Mouse (Mus musculus) ES-Bruce4 (cell line): ENCODE measurements at regions not wholly inside any gene's neighbourhood (a gene's known extent, or its start where the extent isn't known, plus 50 kb on each side); places are given as distances from the start of the nearest gene placed in this dataset.

Experiments used
- CTCF ChIP-seq: IDR thresholded peaks from one replicate; pipeline ENCODE4 v1.8.1; 2011; ENCODE audit warnings: low read depth, low read length
- POLR2A ChIP-seq: IDR thresholded peaks from one replicate; pipeline ENCODE4 v1.8.1; 2011; ENCODE audit warnings: low read length; ENCODE audit not compliant: insufficient read depth

DNA sequence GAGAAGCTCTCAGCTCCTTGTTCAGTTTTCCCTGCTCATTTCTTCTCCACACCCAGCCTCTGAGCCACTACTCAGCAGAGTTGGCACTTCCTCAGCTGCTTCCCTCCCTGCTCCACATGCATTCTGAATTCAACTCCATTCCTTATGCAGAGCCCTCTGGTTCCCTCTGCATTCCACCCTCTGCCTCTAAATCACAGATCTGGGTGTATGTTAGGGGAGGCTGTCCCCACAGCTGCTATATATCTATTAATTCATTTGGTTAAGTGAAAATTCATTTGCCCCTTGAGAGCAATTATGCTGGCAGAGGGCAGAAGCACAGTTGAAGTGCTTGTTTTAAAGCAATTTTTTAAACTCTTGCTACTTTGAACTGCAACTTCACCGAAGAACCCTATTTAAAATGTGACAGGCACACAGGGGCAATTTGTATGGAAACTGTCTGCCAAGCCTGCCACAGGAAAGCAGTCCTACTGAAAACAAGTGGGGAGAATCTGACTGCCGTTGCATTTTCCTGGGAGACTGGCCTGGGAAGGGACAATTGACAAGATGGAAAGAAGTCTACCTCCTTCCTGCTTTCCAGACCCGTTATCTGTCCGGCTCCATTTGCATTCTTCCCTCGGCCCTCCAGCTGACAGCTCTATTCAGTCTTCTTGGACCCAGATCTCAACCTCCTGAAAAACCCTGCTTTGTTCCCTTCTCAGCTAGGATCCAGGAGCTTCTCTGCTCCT, 88.0 kb upstream of the Gpr141 start:
- TF ChIP-seq POLR2A: no peak
- no peak for TF ChIP-seq CTCF
